Mouse (Mus musculus) heart, embryonic 12.5 days (tissue): ENCODE measurements around the gene Foxq1. TPM values are rescaled to one million over a fixed set of nuclear protein-coding genes. Genes with fewer than 3 reads are reported as not detected.

Experiments used
- ATAC-seq: fragments of 200-750 bp; cut with Nextera tagmentation; 2 replicates; pipeline ENCODE4 v1.8.0; 2017; ENCODE audit warnings: moderate TSS enrichment, moderate library complexity; ENCODE audit not compliant: insufficient number of reproducible peaks, low FRiP score
- H3K27ac ChIP-seq: fragments of 300-500 bp; sonication (generic); 2 replicates; pipeline ENCODE4 v1.5.1; 2016; ENCODE audit warnings: mild to moderate bottlenecking, moderate library complexity; ENCODE audit not compliant: poor library complexity, severe bottlenecking
- H3K27me3 ChIP-seq: fragments of 300-500 bp; sonication (generic); replicated peaks from 2 replicates; pipeline ENCODE4 v1.6.1; 2016; ENCODE audit warnings: mild to moderate bottlenecking, moderate library complexity
- H3K36me3 ChIP-seq: fragments of 300-500 bp; sonication (generic); 2 replicates; pipeline ENCODE4 v1.6.1; 2016; ENCODE audit warnings: mild to moderate bottlenecking, moderate library complexity
- H3K4me1 ChIP-seq: fragments of 300-500 bp; sonication (generic); replicated peaks from 2 replicates; pipeline ENCODE4 v1.6.1; 2016; ENCODE audit warnings: mild to moderate bottlenecking
- H3K4me2 ChIP-seq: fragments of 300-500 bp; sonication (generic); 2 replicates; pipeline ENCODE4 v1.6.1; 2016; ENCODE audit warnings: mild to moderate bottlenecking, moderate library complexity
- H3K4me3 ChIP-seq: fragments of 300-500 bp; sonication (generic); 2 replicates; pipeline ENCODE4 v1.5.1; 2016; ENCODE audit warnings: mild to moderate bottlenecking
- H3K9ac ChIP-seq: fragments of 300-500 bp; sonication (generic); 2 replicates; pipeline ENCODE4 v1.6.1; 2016; ENCODE audit warnings: mild to moderate bottlenecking, moderate library complexity
- H3K9me3 ChIP-seq: fragments of 300-500 bp; sonication (generic); replicated peaks from 2 replicates; pipeline ENCODE4 v1.6.1; 2016; ENCODE audit warnings: mild to moderate bottlenecking, moderate library complexity
- WGBS: fragments of 180-500 bp; shearing (Covaris S2); methylation state at CpG from one replicate; pipeline ENCODE4 v1.1.7; 2016; 5-methylcytosine and 5-hydroxymethylcytosine counted together
- polyA plus RNA-seq: library from polyadenylated mRNA; unstranded; fragments of >200 nt; fragmentation: Nextera tagmentation; extraction: Ambion mirVana; gene quantifications from 2 replicates; pipeline ENCODE4 v1.2.1, GENCODE M21; 2016

The Foxq1 gene
- 0.11 and 0.19 TPM in 2 replicates for polyA plus RNA-seq

DNA sequence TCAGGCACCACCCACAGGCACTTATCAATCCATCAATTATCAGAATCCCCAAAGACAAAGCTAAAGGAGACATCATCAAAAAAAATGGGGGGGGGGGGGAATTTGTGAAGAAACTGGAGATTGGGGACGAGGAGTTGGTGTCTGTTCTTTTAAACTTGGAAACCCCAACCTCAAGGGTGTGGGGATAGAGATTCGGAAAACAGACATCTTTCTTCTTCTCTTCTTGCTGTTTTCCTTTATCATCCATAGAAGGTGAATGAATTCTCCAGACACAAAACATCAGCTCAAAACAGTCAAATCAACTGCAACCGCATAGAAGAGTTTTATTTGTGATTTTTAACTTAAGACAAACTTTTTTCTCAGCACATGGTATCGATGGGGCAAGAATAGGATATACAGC is at the start of gene Foxq1:
Foxq1 (plus strand) TSS at position 301 of the 400 bp plus-strand sequence.
- Histone ChIP-seq H3K27ac (no peak within 1 kb of the TSS), H3K9me3 (no peaks in the 10 kb centered on the region), H3K36me3 (no peaks in the 10 kb centered on the region), H3K4me1 (peaks cover 28% of the 10 kb centered on the region; the same call in 1 of the 2 replicates), H3K4me3 (no peak within 1 kb of the TSS), H3K27me3 (peaks cover 72% of the 10 kb centered on the region), H3K9ac (no peak within 1 kb of the TSS), H3K4me2 (peak within 1 kb of the TSS; percentile 98)
- no peak for ATAC-seq
- WGBS, result 62% methylated on average over 4 of the region's 4 CpGs

- H3K4me3 ChIP-seq, result no peak overlapping the region
- H3K9ac ChIP-seq, result no peak overlapping the region
- H3K36me3 ChIP-seq, result no peaks in the 10 kb centered on the region
- H3K4me1 ChIP-seq, result no peaks in the 10 kb centered on the region
- no peak overlapping the region for H3K27ac ChIP-seq
- no peak for ATAC-seq
- no peak overlapping the region for H3K4me2 ChIP-seq
- 50% methylated on average over 8 of the region's 8 CpGs for WGBS
- H3K27me3 ChIP-seq, result 0 out of 2 replicates have a peak, but pooled peaks cover 4% of the 10 kb centered on the region
- H3K9me3 ChIP-seq, result no peaks in the 10 kb centered on the region
These were observed 49.3 kb upstream of the Foxq1 start for GRCm38 (mm10) chr13:31506494-31507167.

DNA sequence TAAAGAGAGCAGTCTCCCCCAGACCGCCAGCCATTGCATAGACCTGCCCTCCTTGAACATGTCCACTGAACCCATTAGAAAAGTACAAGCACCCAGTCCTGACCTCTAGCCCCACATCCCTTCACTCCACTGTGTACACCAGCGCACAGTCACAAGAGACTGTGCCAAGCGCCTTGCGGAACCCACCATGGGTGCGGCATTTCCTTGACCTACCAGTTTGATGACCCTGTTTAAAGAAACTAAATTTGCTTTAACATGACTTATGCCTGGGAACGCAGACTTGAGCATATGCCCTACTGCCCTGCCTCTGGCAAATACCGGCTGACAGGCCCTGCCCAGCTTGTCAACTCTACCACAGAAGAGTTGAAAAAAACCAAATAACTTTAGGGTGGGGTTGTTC is 40.7 kb upstream of the Foxq1 start:
- Histone ChIP-seq H3K4me2 (no peak overlapping the region), H3K27ac (no peak overlapping the region), H3K9me3 (no peaks in the 10 kb centered on the region), H3K36me3 (no peaks in the 10 kb centered on the region), H3K4me3 (no peak overlapping the region), H3K27me3 (0 out of 2 replicates have a peak, but pooled peaks cover 4% of the 10 kb centered on the region), H3K9ac (no peak overlapping the region), H3K4me1 (0 out of 2 replicates have a peak, but pooled peaks cover 7% of the 10 kb centered on the region)
- 88% methylated on average over 7 of the region's 7 CpGs for WGBS
- no peak for ATAC-seq

GRCm38 (mm10) chr13:31518411-31518886 is 37.5 kb upstream of the Foxq1 start:
- H3K4me3 ChIP-seq, result no peak overlapping the region
- WGBS, result 46% methylated on average over 10 of the region's 10 CpGs
- 0 out of 2 replicates have a peak, but pooled peaks cover 7% of the 10 kb centered on the region for H3K4me1 ChIP-seq
- H3K9ac ChIP-seq, result no peak overlapping the region
- no peaks in the 10 kb centered on the region for H3K36me3 ChIP-seq
- H3K9me3 ChIP-seq, result no peaks in the 10 kb centered on the region
- no peak overlapping the region for H3K4me2 ChIP-seq
- ATAC-seq, result no peak
- no peak overlapping the region for H3K27ac ChIP-seq
- no peaks in the 10 kb centered on the region for H3K27me3 ChIP-seq

DNA sequence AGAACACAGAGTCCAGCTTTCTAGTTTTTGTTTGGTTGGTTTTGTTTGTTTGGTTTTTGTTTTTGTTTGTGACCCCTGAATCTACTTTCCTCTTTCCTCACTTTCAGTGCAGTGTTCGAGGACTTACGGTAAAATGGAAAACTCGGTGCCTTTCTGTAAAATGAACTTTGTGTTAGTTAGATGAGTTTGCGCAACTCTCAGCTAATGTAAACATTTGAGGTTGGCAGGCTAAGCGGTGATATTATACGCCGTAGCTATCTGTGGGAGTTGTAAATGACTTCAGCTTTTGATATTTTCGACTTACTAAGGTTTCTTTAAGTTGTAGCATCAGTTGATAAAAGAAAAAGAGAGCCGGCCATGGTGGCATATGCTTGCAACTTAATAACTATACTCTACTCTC is 37.0 kb upstream of the Foxq1 start:
- Histone ChIP-seq H3K9me3 (no peaks in the 10 kb centered on the region), H3K4me2 (no peak overlapping the region), H3K9ac (no peak overlapping the region), H3K4me3 (no peak overlapping the region), H3K4me1 (0 out of 2 replicates have a peak, but pooled peaks cover 7% of the 10 kb centered on the region), H3K27ac (no peak overlapping the region), H3K27me3 (no peaks in the 10 kb centered on the region), H3K36me3 (no peaks in the 10 kb centered on the region)
- WGBS, result 79% methylated on average over 9 of the region's 9 CpGs
- ATAC-seq, result no peak

DNA sequence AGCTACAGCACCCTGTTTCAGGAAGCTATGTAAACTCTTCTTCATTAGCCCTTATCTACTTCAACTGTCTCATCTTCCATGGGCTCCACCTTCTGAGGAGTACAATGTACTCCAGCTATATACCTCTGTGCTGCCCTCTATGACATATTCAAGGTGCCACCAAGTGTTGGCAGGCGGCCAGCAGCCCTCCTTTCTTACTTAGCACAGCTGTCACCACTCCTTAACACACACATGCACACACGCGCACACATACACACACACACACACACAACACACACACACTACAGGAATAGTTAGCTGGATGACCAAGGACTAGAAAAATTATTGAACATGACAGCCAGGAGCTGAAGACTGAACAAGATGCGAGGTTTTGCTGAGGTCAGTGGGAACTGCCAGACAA is 31.0 kb upstream of the Foxq1 start:
- Histone ChIP-seq H3K9me3 (no peaks in the 10 kb centered on the region), H3K36me3 (no peaks in the 10 kb centered on the region), H3K4me2 (no peak overlapping the region), H3K4me1 (peaks cover 5% of the 10 kb centered on the region; the same call in 1 of the 2 replicates), H3K9ac (no peak overlapping the region), H3K4me3 (no peak overlapping the region), H3K27me3 (0 out of 2 replicates have a peak, but pooled peaks cover 4% of the 10 kb centered on the region), H3K27ac (no peak overlapping the region)
- WGBS, result 63% methylated on average over 4 of the region's 4 CpGs
- no peak for ATAC-seq

GRCm38 (mm10) chr13:31531186-31531585 is 24.7 kb upstream of the Foxq1 start:
- no peak overlapping the region for H3K4me3 ChIP-seq
- 0 out of 2 replicates have a peak, but pooled peaks cover 4% of the 10 kb centered on the region for H3K27me3 ChIP-seq
- 47% methylated on average over 5 of the region's 5 CpGs for WGBS
- peaks cover 8% of the 10 kb centered on the region; the same call in 1 of the 2 replicates for H3K4me1 ChIP-seq
- no peak overlapping the region for H3K4me2 ChIP-seq
- H3K9ac ChIP-seq, result no peak overlapping the region
- no peak overlapping the region for H3K27ac ChIP-seq
- no peaks in the 10 kb centered on the region for H3K9me3 ChIP-seq
- ATAC-seq, result no peak
- no peaks in the 10 kb centered on the region for H3K36me3 ChIP-seq

DNA sequence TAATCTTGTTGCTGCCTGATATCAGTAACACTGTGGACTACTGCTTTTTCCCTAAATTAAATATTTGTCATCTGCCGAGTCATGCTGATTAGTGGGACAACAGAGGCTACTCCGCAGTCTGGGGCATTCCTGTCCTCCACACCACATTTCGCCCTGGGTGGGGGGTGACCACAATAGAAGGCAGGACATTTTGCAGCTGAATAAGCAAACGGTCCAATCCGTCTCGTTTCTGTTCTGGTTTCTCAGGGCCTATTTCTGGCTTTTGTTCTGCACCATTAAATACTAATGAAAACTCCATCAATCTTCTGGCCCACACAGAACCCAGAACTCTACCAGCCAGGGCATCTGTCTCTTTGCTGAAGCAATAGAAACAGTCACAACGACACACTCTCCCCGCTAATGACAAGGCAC is 24.3 kb upstream of the Foxq1 start:
- H3K36me3 ChIP-seq, result no peaks in the 10 kb centered on the region
- H3K4me1 ChIP-seq, result peaks cover 8% of the 10 kb centered on the region; the same call in 1 of the 2 replicates
- H3K9ac ChIP-seq, result no peak overlapping the region
- H3K27ac ChIP-seq, result no peak overlapping the region
- H3K4me3 ChIP-seq, result no peak overlapping the region
- H3K9me3 ChIP-seq, result no peaks in the 10 kb centered on the region
- 45% methylated on average over 8 of the region's 8 CpGs for WGBS
- H3K4me2 ChIP-seq, result no peak overlapping the region
- ATAC-seq, result no peak
- H3K27me3 ChIP-seq, result 0 out of 2 replicates have a peak, but pooled peaks cover 1% of the 10 kb centered on the region

DNA sequence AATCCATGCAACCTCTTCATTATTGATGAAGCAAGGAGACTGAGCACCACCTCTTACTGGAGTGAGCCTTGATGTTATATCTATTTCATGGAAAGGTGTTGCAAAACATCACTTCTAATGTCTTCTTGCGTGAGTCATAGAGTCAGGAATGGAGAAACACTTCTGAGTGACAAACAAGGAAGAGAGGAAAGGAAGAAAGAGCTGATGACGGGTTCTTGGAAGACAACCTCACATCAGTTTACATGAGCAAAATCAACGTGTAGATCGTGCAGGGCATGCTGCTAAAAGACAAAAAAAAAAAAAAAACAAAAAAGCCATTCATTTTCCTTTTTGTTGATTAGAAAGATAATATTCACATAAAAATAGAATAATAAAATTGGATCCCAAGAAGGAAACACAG is 21.2 kb upstream of the Foxq1 start:
- Histone ChIP-seq H3K4me3 (no peak overlapping the region), H3K4me1 (peaks cover 8% of the 10 kb centered on the region; the same call in 1 of the 2 replicates), H3K27me3 (no peaks in the 10 kb centered on the region), H3K9ac (no peak overlapping the region), H3K36me3 (no peaks in the 10 kb centered on the region), H3K4me2 (no peak overlapping the region), H3K27ac (no peak overlapping the region), H3K9me3 (no peaks in the 10 kb centered on the region)
- 80% methylated on average over 4 of the region's 4 CpGs for WGBS
- ATAC-seq, result no peak

DNA sequence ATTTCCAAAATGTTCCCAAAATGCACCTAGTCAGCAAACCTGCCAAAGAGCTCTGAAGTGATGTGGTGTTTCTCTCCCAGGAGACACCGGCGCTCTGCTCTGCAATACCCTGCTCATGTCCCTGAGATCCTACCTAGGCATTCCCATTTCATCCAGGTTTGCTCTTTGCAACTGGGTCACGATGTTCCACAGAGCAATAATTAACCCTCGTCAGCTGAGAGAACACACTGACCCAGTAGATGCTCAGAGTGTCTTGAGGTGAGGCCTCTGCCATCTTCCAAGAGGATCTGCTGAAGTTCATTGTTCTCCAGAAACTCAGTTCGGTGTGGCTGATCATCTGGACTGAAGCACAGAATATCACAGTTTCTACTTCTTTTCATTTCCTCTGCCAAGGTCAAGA is 12.9 kb upstream of the Foxq1 start:
- Histone ChIP-seq H3K4me1 (no peaks in the 10 kb centered on the region), H3K27ac (no peak overlapping the region), H3K27me3 (no peaks in the 10 kb centered on the region), H3K4me2 (no peak overlapping the region), H3K36me3 (no peaks in the 10 kb centered on the region), H3K9me3 (no peaks in the 10 kb centered on the region), H3K9ac (no peak overlapping the region), H3K4me3 (no peak overlapping the region)
- 84% methylated on average over 5 of the region's 5 CpGs for WGBS
- no peak for ATAC-seq

DNA sequence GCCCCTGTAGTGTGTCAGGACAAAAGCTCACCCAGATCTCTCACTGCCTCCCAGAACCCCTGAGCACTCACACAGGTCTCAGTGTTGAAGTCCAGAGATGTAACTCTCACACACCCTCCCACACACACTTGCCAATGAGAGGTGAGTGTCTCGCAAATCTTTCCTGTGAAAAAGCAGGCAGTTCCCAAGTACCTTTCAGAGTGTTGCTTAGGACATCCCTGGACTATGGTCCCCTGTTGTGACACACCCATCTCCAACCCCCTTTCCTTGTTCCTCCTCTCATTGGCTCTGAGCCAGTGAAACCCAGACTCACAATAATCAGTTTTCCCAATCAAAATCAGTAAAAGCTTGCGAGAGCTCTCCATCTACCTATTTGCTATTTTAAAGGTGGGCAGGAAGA is 9.2 kb upstream of the Foxq1 start:
- Histone ChIP-seq H3K4me3 (no peak overlapping the region), H3K9me3 (no peaks in the 10 kb centered on the region), H3K4me1 (no peaks in the 10 kb centered on the region), H3K4me2 (no peak overlapping the region), H3K27me3 (no peaks in the 10 kb centered on the region), H3K27ac (no peak overlapping the region), H3K9ac (no peak overlapping the region), H3K36me3 (no peaks in the 10 kb centered on the region)
- ATAC-seq, result no peak
- 60% methylated on average over 2 of the region's 2 CpGs for WGBS
